Mouse (Mus musculus) monocyte, adult 5-6 weeks (primary cell): ENCODE measurements around the gene Sgf29. TPM values are rescaled to one million over a fixed set of nuclear protein-coding genes. Genes with fewer than 3 reads are reported as not detected.

Source experiments
- total RNA-seq: library from RNA; stranded (forward); fragments of 200-1000, 200-491, 200-594 nt; gene quantifications from 3 replicates; pipeline ENCODE4 v1.2.3, GENCODE M21; 2017

The Sgf29 gene
- total RNA-seq, 1 experiment from 2014 or later: 42.9 TPM

Other genes starting within 250 kb of the Sgf29 start
- gene Cd19, start 234.4 kb upstream of the Sgf29 start, total RNA-seq: 49.1 to 63.4 TPM (median 61.8 TPM) in 3 replicates
- 37.8 to 61.5 TPM (median 58.5 TPM) in 3 replicates for gene Rabep2, start 220.6 kb upstream of the Sgf29 start, total RNA-seq
- 0.10 to 0.58 TPM (median 0.32 TPM) in 3 replicates for gene Atp2a1, start 186.2 kb upstream of the Sgf29 start, total RNA-seq
- 9.4 to 32.9 TPM (median 15.4 TPM) in 3 replicates for gene Sh2b1, start 173.9 kb upstream of the Sgf29 start, total RNA-seq
- gene Tufm, start 161.9 kb upstream of the Sgf29 start, total RNA-seq: 18.0 to 32.9 TPM (median 25.4 TPM) in 3 replicates
- gene Atxn2l, start 145.9 kb upstream of the Sgf29 start, total RNA-seq: 23.4 to 73.3 TPM (median 30.7 TPM) in 3 replicates
- gene Eif3c, start 82.9 kb upstream of the Sgf29 start, total RNA-seq: 127 to 175 TPM (median 140 TPM) in 3 replicates
- gene Apobr, start 64.4 kb upstream of the Sgf29 start, total RNA-seq: 124 to 141 TPM (median 133 TPM) in 3 replicates
- 74.9 to 128 TPM (median 92.8 TPM) in 3 replicates for gene Cln3, start 63.5 kb upstream of the Sgf29 start, total RNA-seq
- 8.3 to 10.4 TPM (median 9.8 TPM) in 3 replicates for gene Il27, start 54.4 kb upstream of the Sgf29 start, total RNA-seq
- gene Nupr1, start 18.4 kb upstream of the Sgf29 start, total RNA-seq: 212 to 314 TPM (median 272 TPM) in 3 replicates
- 1.2 to 4.9 TPM in 2 of 3 replicates, not detected in the other for gene Sult1a1, start 27.1 kb downstream of the Sgf29 start, total RNA-seq
- 68.4 to 80.5 TPM (median 78.3 TPM) in 3 replicates for gene Bola2, start 46.1 kb downstream of the Sgf29 start, total RNA-seq
- gene Slx1b, start 46.5 kb downstream of the Sgf29 start, total RNA-seq: 3.0 to 6.2 TPM (median 6.1 TPM) in 3 replicates
- gene Coro1a, start 58.5 kb downstream of the Sgf29 start, total RNA-seq: 1,450 to 2,051 TPM (median 1,984 TPM) in 3 replicates
- gene Mapk3, start 110.3 kb downstream of the Sgf29 start, total RNA-seq: 40.9 to 55.3 TPM (median 48.6 TPM) in 3 replicates
- 18.3 to 26.4 TPM (median 23.7 TPM) in 3 replicates for gene Gdpd3, start 117.0 kb downstream of the Sgf29 start, total RNA-seq
- gene Ypel3, start 127.6 kb downstream of the Sgf29 start, total RNA-seq: 139 to 175 TPM (median 161 TPM) in 3 replicates
- gene Tbx6, start 132.2 kb downstream of the Sgf29 start, total RNA-seq: 2.0 to 3.8 TPM (median 2.2 TPM) in 3 replicates
- 235 to 253 TPM (median 240 TPM) in 3 replicates for gene Ppp4c, start 143.2 kb downstream of the Sgf29 start, total RNA-seq
- gene Fam57b, start 148.4 kb downstream of the Sgf29 start, total RNA-seq: 12.6 TPM in 1 of 3 replicates, not detected in the others
- gene 4930451I11Rik, start 182.3 kb downstream of the Sgf29 start, total RNA-seq: not detected in 3 replicates
- not detected in 3 replicates for gene Doc2a, start 198.1 kb downstream of the Sgf29 start, total RNA-seq
- gene Hirip3, start 212.7 kb downstream of the Sgf29 start, total RNA-seq: 11.0 to 39.0 TPM (median 11.8 TPM) in 3 replicates
- 19.2 to 46.1 TPM (median 34.5 TPM) in 3 replicates for gene Ino80e, start 213.1 kb downstream of the Sgf29 start, total RNA-seq
- gene Taok2, start 235.4 kb downstream of the Sgf29 start, total RNA-seq: 37.9 to 49.8 TPM (median 38.3 TPM) in 3 replicates